Mouse (Mus musculus) kidney, embryonic 14.5 days (tissue): ENCODE data around the gene Kdm2b. TPM values are rescaled to one million over a fixed set of nuclear protein-coding genes. Genes with fewer than 3 reads are reported as not detected.

ENCODE experiments used
- ATAC-seq: fragments of 200-750 bp; cut with Nextera tagmentation; 2 replicates; pipeline ENCODE4 v1.8.0; 2017; ENCODE audit warnings: moderate number of reproducible peaks, mild to moderate bottlenecking, moderate TSS enrichment, moderate library complexity; ENCODE audit not compliant: low FRiP score, low TSS enrichment
- H3K27ac ChIP-seq: fragments of 300-500 bp; sonication (generic); 2 replicates; pipeline ENCODE4 v1.5.1; 2014; ENCODE audit warnings: low read depth, mild to moderate bottlenecking, low read length, moderate library complexity, mixed read lengths
- H3K27me3 ChIP-seq: fragments of 300-500 bp; sonication (generic); 2 replicates; pipeline ENCODE4 v1.6.1; 2014; ENCODE audit warnings: mild to moderate bottlenecking, low read length; ENCODE audit not compliant: control insufficient read depth, insufficient read depth
- H3K36me3 ChIP-seq: fragments of 300-500 bp; sonication (generic); 2 replicates; pipeline ENCODE4 v1.6.1; 2014; ENCODE audit warnings: low read length, mixed read lengths; ENCODE audit not compliant: control insufficient read depth, insufficient read depth
- H3K4me1 ChIP-seq: fragments of 300-500 bp; sonication (generic); 2 replicates; pipeline ENCODE4 v1.6.1; 2014; ENCODE audit warnings: low read length, mixed read lengths; ENCODE audit not compliant: control insufficient read depth, insufficient read depth
- H3K4me2 ChIP-seq: fragments of 300-500 bp; sonication (generic); replicated peaks from 2 replicates; pipeline ENCODE4 v1.6.1; 2014; ENCODE audit warnings: low read depth, mild to moderate bottlenecking, low read length
- H3K4me3 ChIP-seq: fragments of 300-500 bp; sonication (generic); 2 replicates; pipeline ENCODE4 v1.5.1; 2014; ENCODE audit warnings: mild to moderate bottlenecking, low read length
- H3K9ac ChIP-seq: fragments of 300-500 bp; sonication (generic); 2 replicates; pipeline ENCODE4 v1.6.1; 2014; ENCODE audit warnings: low read depth, mild to moderate bottlenecking, low read length, moderate library complexity
- H3K9me3 ChIP-seq: fragments of 300-500 bp; sonication (generic); 2 replicates; pipeline ENCODE4 v1.6.1; 2016; ENCODE audit warnings: low read length; ENCODE audit not compliant: control insufficient read depth
- WGBS: fragments of 180-500 bp; shearing (Covaris S2); extraction: QIAGEN DNeasy Blood & Tissue Kit; methylation state at CpG from one replicate; pipeline ENCODE4 v1.1.7; 2014; 5-methylcytosine and 5-hydroxymethylcytosine counted together
- polyA plus RNA-seq: library from polyadenylated mRNA; unstranded; fragments of >200 nt; fragmentation: Nextera tagmentation; extraction: Ambion mirVana; gene quantifications from 2 replicates; pipeline ENCODE4 v1.2.1, GENCODE M21; 2014

Gene Kdm2b
- polyA plus RNA-seq, 1 experiment from 2014 or later = 105 TPM

DNA sequence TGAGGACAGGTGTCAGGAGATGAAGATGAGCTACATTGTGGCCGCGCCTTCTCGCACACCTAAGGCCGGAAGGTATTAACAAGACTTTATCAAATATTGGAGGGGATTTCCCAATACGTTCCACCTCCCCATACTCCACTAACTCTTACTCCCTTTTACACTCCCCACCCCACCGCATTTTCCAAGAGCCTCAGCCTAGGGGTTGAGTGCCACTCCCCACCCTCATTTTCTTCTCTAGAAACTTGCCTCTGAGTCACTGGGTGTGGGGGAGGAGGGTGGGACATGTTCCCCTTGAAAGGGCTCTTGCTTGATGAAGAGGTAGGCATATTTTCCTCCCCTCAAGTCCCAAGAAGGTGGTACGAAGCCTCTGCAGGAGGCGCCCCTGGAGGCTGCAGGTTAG, 26.3 kb upstream of the Kdm2b start:
- ATAC-seq = peak; percentile 4; the same call in 1 of the 2 replicates
- Histone ChIP-seq H3K9ac (peak overlapping the region; percentile 81), H3K4me3 (peak overlapping the region; percentile 80), H3K27me3 (no peaks in the 10 kb centered on the region), H3K36me3 (no peaks in the 10 kb centered on the region), H3K4me1 (peaks cover 26% of the 10 kb centered on the region), H3K4me2 (peak overlapping the region; percentile 62), H3K9me3 (no peaks in the 10 kb centered on the region), H3K27ac (peak overlapping the region; percentile 95; the same call in 1 of the 2 replicates)
- WGBS = 9% methylated on average over 8 of the region's 8 CpGs

DNA sequence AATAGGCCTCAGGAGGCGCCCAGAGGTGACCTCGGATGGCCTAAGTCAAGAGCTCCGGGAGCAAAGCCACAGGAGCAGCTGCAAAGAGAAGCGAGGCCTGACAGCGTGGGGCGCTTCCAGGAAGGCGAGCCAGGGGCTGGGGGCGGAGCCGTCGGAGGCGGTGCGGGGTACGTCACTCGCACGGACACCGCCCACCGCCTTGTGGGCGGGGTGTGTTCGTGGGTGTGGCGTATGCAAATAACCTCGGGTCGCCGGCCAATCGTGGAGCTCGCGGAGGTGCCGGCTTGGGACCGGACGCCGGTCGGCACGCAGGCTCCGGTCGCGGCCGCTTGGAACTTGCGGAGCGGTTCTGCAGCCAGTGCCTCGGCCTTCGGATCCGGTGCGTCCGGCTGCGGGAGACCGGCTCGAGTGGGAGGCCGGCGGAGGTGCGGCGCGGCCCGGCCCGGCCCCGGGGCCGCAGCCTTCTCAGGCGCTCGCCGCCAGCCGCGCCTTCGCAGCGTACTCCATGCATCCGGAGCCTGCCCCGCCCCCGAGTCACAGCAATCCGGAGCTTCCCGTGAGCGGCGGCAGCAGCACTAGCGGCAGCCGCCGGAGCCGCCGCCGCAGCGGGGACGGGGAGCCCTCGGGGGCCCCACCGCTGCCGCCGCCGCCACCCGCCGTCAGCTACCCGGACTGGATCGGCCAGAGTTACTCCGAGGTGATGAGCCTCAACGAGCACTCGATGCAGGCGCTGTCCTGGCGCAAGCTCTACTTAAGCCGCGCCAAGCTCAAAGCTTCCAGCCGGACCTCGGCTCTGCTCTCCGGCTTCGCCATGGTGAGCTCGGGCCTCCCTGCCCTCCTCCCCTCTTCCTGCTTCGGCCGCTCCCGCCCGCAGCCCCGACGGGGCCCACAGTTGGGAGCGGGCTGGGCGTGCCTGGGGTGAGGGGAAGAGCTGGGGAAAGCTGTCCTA, 25.4 kb upstream of the Kdm2b start, which contains the start of gene Orai1:
Gene Orai1, plus strand, starts transcription at position 322 of the 949 bp plus-strand sequence.
- WGBS = under 1% methylated on average over 87 of the region's 106 CpGs
- peak within 1 kb of the TSS; percentile 95 for H3K27ac ChIP-seq
- H3K4me2 ChIP-seq = peak within 1 kb of the TSS; percentile 62
- peak within 1 kb of the TSS; percentile 81 for H3K9ac ChIP-seq
- peak; percentile 93 for ATAC-seq
- H3K4me3 ChIP-seq = peak within 1 kb of the TSS; percentile 80
- H3K4me1 ChIP-seq = peaks cover 26% of the 10 kb centered on the region
- H3K27me3 ChIP-seq = no peaks in the 10 kb centered on the region
- H3K9me3 ChIP-seq = no peaks in the 10 kb centered on the region
- H3K36me3 ChIP-seq = no peaks in the 10 kb centered on the region

DNA sequence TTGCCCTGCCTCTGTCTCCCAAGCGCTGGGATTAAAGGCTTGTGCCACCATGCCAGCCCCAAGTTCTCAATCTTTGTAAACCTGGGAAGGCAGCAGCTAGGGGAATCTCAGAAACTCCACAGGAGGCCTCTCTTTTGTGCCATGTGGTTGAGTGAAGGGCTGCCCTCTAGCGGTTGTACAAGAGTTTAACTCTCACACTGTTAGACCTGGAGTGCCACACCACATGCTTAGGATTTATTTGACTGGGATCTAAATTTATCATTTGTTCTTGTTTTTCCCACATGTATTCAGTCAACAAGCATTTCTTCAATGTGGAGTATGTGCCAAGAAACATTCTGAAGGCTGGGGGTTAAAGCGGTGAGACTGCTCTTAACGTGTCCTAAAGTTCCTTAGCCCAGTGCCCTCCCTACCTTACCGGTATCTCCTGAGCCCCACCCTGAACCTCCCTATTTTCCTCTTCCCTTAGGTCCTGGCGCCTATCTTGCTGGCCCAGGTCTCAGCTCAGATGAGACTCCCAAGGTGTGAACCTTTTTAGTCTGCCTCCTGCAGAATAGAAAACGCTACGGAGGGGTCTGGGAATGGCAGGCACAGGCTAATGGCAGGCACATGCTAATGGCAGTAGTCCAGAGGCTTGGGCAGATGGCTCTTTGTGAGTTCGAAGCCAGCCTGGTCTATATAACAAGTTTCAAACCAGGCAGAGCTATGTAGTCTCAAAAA, 24.1 kb upstream of the Kdm2b start:
- Histone ChIP-seq H3K9ac (no peak overlapping the region), H3K36me3 (no peaks in the 10 kb centered on the region), H3K4me3 (no peak overlapping the region), H3K4me2 (no peak overlapping the region), H3K9me3 (no peaks in the 10 kb centered on the region), H3K27ac (no peak overlapping the region), H3K4me1 (peaks cover 26% of the 10 kb centered on the region), H3K27me3 (no peaks in the 10 kb centered on the region)
- 51% methylated on average over 9 of the region's 9 CpGs for WGBS
- no peak for ATAC-seq

DNA sequence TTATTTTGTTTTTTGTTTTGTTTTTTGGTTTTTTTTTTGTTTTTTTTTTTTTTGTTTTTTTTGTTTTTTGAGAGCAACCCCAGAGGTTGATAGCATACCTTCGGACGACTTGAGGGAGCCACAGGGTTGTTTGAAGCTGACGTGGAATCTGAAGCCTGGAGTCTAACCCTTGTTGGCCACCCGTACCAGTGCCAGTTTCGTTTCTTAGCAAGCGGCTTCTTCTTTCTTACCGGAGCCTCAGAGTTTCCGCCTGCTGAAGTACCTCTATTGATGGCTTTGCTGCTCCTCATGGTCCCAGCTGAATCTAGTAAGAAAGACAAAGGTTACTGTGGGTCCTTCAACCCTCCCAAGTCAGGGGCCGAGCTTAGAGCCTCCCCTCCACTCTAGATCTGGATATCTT, 22.1 kb upstream of the Kdm2b start:
- no peaks in the 10 kb centered on the region for H3K36me3 ChIP-seq
- no peak overlapping the region for H3K4me2 ChIP-seq

DNA sequence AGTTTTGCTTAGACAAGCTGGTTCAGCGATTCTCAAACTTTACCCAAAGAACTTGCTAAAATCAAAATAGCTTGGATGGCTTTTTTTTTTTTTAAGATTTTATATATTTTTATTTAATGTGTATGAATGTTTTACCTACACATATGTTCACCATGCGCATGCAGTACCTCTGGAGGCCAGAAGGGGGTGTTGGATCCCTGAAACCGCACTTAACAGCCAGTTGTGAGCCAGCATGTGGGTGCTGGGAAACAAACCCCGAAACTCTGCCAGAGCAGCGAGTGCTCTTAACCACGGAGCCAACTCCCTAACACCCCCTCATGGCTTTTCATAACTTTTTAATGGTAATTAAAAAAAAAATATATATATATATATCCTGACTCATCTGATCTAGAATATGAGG, 21.2 kb upstream of the Kdm2b start:
- ATAC-seq = no peak
- 94% methylated on average over 6 of the region's 6 CpGs for WGBS

More for the DNA sequence above, 22.1 kb upstream of the Kdm2b start:
- Histone ChIP-seq H3K27me3 (no peaks in the 10 kb centered on the region), H3K9me3 (no peaks in the 10 kb centered on the region), H3K27ac (no peak overlapping the region), H3K9ac (no peak overlapping the region), H3K4me3 (no peak overlapping the region), H3K4me1 (peaks cover 16% of the 10 kb centered on the region)
- no peak for ATAC-seq
- 94% methylated on average over 9 of the region's 9 CpGs for WGBS

DNA sequence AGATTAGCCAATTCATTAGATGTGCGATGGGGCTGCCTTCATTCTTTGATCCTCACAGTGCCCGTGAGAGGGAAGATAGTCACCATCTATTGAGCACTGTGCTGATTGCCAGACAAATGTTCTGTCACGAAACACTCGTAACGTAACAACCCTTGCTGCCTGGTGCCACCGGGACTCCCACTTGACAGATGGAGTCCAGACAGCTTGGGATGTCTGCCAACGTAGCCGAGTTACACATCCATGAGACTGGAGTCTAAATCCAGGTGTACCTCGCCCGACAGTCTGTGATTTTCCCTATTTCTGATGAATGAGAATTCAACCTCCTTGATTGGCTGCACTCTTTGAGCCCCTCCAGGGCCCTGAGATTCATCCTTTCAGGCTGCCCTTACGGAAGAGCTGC, 20.2 kb upstream of the Kdm2b start:
- no peak overlapping the region for H3K4me3 ChIP-seq
- WGBS = 59% methylated on average over 11 of the region's 11 CpGs
- no peaks in the 10 kb centered on the region for H3K36me3 ChIP-seq
- H3K9me3 ChIP-seq = no peaks in the 10 kb centered on the region
- H3K27me3 ChIP-seq = no peaks in the 10 kb centered on the region
- ATAC-seq = no peak
- H3K9ac ChIP-seq = no peak overlapping the region
- peaks cover 3% of the 10 kb centered on the region; the same call in 1 of the 2 replicates for H3K4me1 ChIP-seq
- no peak overlapping the region for H3K27ac ChIP-seq
- H3K4me2 ChIP-seq = no peak overlapping the region

More for the DNA sequence above, 21.2 kb upstream of the Kdm2b start:
- Histone ChIP-seq H3K4me1 (peaks cover 7% of the 10 kb centered on the region), H3K9me3 (no peaks in the 10 kb centered on the region), H3K4me2 (no peak overlapping the region), H3K27me3 (no peaks in the 10 kb centered on the region), H3K4me3 (no peak overlapping the region), H3K36me3 (no peaks in the 10 kb centered on the region), H3K27ac (no peak overlapping the region), H3K9ac (no peak overlapping the region)

DNA sequence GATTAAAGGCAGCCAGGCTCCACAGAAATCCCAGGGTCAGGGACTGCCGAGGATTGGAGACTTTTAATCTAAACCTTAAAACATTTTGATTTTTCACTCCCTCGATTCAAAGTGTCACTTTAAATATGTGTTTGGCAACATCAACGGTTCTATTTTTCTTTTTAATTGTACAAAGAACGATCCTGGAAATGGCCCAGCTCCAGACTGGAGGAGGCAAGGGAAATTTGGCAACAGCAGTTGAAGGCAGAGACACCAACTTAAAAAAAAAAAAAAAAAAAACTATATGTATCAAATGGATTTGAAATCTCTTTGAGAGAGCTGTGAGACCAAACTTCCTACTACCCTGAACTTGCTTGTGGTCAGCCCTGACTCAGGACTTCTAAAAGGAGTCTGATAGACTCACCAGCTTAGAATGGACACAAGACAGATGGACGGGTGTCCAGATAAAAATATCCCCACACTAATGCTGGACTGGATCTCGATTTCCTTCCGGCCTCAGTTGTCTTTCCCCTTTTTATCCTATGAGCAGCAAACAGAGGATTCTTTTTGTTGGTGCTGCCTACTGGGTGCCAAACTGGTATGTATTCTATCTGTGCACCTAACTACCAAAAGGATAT, 19.4 kb upstream of the Kdm2b start:
- Histone ChIP-seq H3K9ac (no peak overlapping the region), H3K36me3 (no peaks in the 10 kb centered on the region), H3K4me1 (no peaks in the 10 kb centered on the region), H3K4me2 (no peak overlapping the region), H3K27ac (no peak overlapping the region), H3K9me3 (no peaks in the 10 kb centered on the region), H3K27me3 (no peaks in the 10 kb centered on the region), H3K4me3 (no peak overlapping the region)
- no peak for ATAC-seq
- 61% methylated on average over 7 of the region's 7 CpGs for WGBS

DNA sequence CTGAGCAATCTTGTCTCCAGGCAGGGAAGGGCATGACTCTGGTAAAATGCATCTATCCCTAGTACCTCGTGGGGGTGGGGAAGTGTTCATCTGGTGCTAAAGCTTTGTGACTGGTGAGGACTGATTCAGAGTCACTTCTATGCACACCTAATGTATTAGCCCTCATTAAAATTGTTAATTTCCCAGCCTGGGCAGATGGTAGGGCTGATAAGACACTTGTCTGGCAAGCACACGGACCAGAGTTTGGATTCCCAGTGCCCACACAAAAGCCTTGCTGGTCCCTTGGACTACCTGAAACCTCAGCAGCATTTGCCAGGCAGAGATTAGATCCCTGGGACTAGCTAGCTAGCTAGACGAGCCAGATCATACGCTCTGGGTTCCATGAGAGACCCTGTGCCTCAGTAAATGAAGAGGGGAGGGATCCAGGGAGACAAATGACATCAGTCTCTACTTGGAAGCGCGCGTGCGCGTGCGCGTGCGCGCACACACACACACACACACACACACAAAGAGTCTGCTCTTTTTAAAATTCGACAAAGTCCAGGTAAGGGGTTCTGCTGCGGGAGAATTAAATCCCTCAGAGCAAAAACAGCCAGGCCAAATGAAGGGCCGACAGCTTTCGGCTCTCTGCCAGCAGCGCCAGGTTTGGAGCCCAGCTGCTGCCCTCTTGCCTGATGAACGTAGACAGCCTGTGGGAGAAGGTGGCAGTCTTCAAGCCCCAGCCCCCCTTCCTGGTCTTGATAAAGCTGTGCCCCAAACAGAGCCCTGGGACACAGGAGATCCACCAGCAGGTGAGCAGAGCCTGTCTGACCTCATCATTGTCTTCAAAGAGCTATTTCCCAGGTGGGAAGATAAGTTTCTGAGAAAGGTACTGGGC, 16.3 kb upstream of the Kdm2b start:
- no peak for ATAC-seq
- Histone ChIP-seq H3K9me3 (no peaks in the 10 kb centered on the region), H3K27ac (no peak overlapping the region), H3K4me1 (no peaks in the 10 kb centered on the region), H3K36me3 (no peaks in the 10 kb centered on the region), H3K4me2 (no peak overlapping the region), H3K9ac (no peak overlapping the region), H3K27me3 (no peaks in the 10 kb centered on the region), H3K4me3 (no peak overlapping the region)
- WGBS = 67% methylated on average over 19 of the region's 19 CpGs
